Mouse (Mus musculus) megakaryocyte progenitor cell, adult 5-6 weeks (primary cell): ENCODE data around the gene Cab39l. TPM values are rescaled to one million over a fixed set of nuclear protein-coding genes. Genes with fewer than 3 reads are reported as not detected.
A peak's percentile ranks its signal among the peaks of the same experiment; 100 is the strongest.
"Not testable (repeated sequence)": the region's sequence is repeated elsewhere in the genome, so short reads cannot be mapped to it uniquely, and the experiment has no call there.

Source experiments
- ATAC-seq: replicated peaks from 2 replicates; pipeline ENCODE4 v1.8.0; 2016; ENCODE audit warnings: mild to moderate bottlenecking, moderate TSS enrichment, inconsistent platforms; ENCODE audit not compliant: poor library complexity
- total RNA-seq, 2 experiments: library from RNA; stranded (forward) in 1 of 2; stranded (reverse) in 1 of 2; fragments of 157-497, 149-512 nt in 1 of 2; fragments of 200-1000 nt in 1 of 2; gene quantifications; 2 replicates each; pipeline versions ENCODE4 v1.2.3 to v1.2.4; 2015 to 2017

Cab39l gene
- total RNA-seq, 2 experiments from 2014 or later, result 31.0 to 44.4 TPM

GRCm38 (mm10) chr14:59557071-59557470 is 116.3 kb downstream of the Cab39l start:
- ATAC-seq, result peak; percentile 61

GRCm38 (mm10) chr14:59557886-59558285 is 117.1 kb downstream of the Cab39l start:
- ATAC-seq, result no peak

- no peak for ATAC-seq
These were observed 126.0 kb downstream of the Cab39l start for GRCm38 (mm10) chr14:59566756-59567155.

DNA sequence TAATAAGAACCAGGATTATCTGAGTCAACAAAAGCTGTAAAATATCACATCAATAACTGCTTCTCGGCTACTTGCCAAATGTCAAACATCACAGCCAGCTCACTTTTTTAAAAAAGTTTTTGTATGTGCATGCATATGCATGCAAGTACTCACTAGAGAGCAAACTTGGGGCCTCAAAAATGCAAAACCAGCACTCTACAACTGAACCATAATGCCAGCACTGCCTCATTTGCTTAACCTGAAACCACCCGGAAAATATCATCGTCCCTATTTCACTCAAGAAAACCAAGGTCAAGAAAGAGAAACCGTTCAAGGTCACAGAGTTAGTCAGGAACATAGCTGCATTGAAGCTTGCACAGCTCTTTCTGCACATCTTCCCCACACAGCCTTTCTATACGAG is 135.6 kb downstream of the Cab39l start:
- no peak for ATAC-seq

DNA sequence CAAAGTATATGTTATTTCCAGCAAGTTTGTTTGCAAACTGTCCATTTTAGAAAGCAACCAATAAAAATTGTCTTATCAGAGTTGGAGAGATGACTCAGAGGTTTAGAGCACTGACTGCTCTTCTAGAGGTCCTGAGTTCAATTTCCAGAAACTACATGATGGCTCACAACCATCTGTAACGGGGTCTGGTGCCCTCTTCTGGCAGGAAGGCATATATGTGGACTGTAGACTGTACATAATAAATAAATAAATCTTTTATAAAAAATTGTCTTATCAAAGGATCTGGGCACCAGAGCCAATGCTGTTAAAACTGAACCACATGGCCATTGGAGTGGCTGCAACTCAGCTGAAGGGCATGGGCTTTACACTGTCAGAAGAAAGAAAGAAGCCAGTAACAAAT is 149.8 kb downstream of the Cab39l start:
- ATAC-seq, result peak; percentile 66

GRCm38 (mm10) chr14:59591901-59592300 is 151.1 kb downstream of the Cab39l start:
- peak; percentile 89 for ATAC-seq

GRCm38 (mm10) chr14:59592593-59592992 is 151.8 kb downstream of the Cab39l start:
- ATAC-seq, result no peak

- no peak for ATAC-seq
These were observed 154.2 kb downstream of the Cab39l start for GRCm38 (mm10) chr14:59594988-59595387.

DNA sequence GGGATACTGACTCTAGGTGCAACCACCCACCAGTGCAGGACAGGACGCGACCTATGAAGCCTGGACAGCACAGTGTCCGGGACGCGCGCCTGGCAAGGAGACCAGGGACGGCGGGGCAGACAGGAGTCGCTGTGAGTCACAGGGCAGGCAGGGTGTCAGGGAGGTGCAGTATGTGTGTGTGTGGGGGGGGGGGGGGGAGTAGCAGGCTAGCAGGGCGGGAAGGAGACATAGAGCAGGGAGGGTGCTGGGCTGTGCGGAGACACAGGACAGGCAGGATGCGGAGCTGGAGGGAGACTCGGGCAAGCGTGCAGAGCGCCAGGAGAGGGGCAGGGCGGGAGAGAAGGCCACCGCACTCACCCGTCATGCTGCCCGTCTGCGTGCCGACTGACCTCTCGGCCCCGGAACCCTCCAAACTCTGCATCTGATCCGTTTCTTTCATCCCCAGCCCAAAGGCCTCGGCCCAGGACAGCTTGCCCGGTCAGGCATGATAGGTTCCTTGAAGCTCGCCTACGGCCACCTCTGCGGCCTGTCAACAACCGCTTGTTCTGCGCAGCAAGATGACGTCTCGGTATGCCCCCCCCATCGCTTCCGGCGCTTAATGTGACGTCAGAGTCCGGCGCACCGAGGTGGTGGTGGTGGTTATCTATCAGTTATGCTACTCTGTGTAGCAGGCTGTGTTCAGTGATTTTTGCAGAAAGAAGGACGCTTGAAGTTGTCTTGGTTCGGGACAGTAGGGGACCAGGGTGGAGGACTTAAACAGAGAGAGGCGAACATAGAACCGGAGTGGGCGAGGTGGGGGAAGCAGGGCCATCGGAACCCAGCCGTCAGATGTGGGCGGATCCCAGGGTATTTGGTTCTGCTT is 156.9 kb downstream of the Cab39l start, which contains the start of gene Cdadc1:
Gene Cdadc1, minus strand, starts transcription at position 562 of the 862 bp plus-strand sequence.
- ATAC-seq, result peak; percentile 98

DNA sequence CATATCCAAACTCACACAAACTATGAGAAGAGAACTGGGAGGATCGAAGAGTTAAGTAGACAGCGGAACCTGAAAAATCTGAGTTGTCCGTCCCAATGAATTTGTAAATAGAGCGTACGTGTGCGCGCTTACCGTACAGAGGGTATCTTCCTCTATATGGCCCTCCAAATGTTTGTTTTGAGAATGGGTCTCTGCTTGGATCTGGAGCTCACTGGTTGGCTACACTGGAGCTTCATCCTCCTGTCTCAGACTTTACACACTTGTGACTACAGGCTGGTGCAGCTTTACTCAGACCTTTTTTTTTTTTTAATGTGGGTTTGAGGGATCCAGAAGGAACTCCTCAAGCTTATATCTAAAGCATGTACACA is 157.5 kb downstream of the Cab39l start:
- no peak; the same call in 1 of the 2 replicates for ATAC-seq

DNA sequence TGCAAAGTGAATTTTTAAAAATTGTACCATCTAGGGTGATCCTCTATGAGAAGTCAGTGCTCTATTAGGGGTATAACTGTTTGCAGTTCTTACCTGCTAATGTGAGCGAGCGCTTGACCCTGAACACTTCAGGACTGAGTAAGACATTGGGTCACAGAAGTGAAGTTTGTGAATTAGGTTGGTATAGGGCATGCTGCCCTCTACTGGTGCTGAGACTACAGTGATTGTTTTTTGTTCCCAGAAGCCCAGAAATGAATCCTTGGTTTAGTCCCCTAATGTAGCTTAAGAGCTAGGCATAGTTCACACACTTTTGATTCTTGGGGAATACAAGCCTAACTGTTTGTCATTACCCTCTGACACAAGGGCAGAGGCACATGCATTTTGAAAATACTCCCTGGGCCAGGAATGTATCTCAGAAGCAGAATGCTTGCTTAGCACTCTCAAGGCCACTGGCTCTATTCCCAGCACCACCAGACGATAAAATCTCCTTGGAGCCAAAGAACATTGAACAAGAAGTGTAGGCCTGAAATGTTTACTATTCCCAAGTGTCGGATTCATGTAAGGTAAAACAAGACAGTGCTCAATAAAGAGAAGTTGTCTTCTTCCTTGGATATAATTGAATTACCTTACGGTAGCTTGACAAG is 163.4 kb downstream of the Cab39l start:
- ATAC-seq, result peak; percentile 68

DNA sequence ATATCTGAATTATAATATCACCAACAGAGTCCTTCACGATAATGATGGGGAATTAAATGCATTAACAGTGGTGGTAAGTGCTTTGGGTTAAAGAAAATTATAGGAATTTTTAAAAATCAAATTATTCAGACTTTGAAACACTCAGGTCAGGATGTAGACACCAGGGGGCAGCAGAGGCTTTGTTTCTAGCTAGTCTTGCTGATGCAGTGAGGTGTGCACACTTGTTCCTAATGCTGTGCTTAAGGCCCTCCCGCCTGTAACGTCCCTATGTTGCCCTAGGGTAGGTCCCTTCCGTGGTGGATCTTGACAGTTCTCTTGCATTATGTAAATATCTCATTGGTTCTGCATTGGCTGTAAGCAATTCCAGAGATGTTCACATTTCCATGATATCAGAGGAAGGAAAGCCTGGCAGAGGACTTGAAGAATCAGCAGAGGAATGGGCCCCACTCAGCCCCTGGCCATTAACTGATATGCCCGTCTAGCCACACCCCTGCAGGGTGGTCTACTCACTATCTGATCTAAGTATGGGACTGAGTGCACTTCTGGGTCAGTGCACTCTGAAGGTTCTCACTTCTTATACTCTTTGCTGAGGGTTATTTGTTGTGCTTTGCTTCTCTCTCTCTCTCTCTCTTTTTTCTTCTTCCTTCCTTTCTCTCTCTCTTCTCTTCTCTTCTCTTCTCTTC is 165.0 kb downstream of the Cab39l start:
- ATAC-seq, result peak; percentile 86

GRCm38 (mm10) chr14:59607021-59607420 is 166.2 kb downstream of the Cab39l start:
- ATAC-seq, result 0 out of 2 replicates have a peak, but pooled peaks have one; percentile 24

- peak; percentile 76 for ATAC-seq
These were observed 172.3 kb downstream of the Cab39l start for GRCm38 (mm10) chr14:59612920-59613625.

DNA sequence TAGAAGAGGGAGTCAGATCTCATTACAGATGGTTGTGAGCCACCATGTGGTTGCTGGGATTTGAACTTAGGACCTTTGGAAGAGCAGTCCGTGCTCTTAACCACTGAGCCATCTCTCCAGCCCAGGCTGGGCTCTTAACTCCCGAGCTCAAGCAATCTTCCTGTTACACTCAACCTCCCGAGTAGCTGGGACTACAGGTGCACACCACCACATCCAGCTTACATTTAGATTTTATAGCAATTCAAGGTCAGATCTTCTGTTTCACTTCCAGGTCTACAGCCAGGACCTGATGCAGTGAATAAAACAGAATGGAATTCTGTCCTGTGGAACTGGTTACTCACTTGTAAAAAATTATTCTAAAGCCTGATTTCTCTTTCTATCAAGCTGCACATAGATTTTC is 173.4 kb downstream of the Cab39l start:
- not testable (repeated sequence) for ATAC-seq

- no peak for ATAC-seq
These were observed 176.0 kb downstream of the Cab39l start for GRCm38 (mm10) chr14:59616802-59617201.

GRCm38 (mm10) chr14:59624326-59624885 is 183.6 kb downstream of the Cab39l start:
- no peak for ATAC-seq

GRCm38 (mm10) chr14:59625158-59625805 is 184.5 kb downstream of the Cab39l start, which contains the start of gene Shisa2:
TSS of gene Shisa2 (plus strand) at chr14:59625308.
- peak; percentile 72 for ATAC-seq

- peak; percentile 41; the same call in 1 of the 2 replicates for ATAC-seq
These were observed 185.1 kb downstream of the Cab39l start for GRCm38 (mm10) chr14:59625806-59626364.

GRCm38 (mm10) chr14:59626711-59627110 is 185.9 kb downstream of the Cab39l start:
- no peak for ATAC-seq
